In the genomic region with DNA sequence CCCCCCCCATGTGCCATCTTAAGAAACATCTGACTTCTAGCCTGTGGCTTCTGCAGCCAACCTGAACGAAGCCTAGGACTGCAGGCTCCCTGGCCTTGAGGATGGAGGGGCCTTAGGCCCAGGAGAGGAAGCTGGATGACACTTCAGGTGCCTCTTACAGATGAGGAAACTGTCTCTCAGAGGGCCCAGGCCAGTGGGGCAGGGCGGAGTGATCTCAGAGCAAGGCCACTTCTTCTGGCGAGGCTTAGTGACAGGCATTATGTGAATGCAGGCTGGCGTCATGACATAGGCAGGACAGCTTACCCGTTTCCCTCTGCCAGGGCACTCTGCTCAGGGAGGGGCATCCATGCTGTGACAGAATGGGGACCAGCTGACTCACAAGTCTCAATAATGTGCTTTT, we compare ENCODE assay signal across 11 mouse cellular contexts. TPM values are rescaled to one million over a fixed set of nuclear protein-coding genes. Genes with fewer than 3 reads are reported as not detected.
DNase-seq lines count a peak whose midpoint lies in the region.
"Had no signal": no experiment of that assay in that cellular context is flagged by ENCODE, and none has a peak within 500 bp of the region (broad histone marks: within the 10 kb centered on the region; RNA-seq: fewer than 3 reads in every experiment).

No protein-coding gene starts in this region.

- H3K27me3 ChIP-seq in splenic B cell, adult 2 months (ENCODE audit: control insufficient read depth, insufficient read depth, low read length, poor library complexity, severe bottlenecking), result no peaks in the 10 kb centered on the region
- H3K27me3 ChIP-seq: heart, embryonic 13.5 days had no signal

- H3K36me3 ChIP-seq in splenic B cell, adult 2 months (ENCODE audit: control insufficient read depth, insufficient read depth, low read length, poor library complexity, severe bottlenecking), result no peaks in the 10 kb centered on the region

- peak; percentile 94 for DNase-seq in heart, adult 11 months
- DNase-seq in heart, postnatal 10 days, result no peak
- peak; percentile 43 to 54 for DNase-seq in lung, postnatal 4 days
- DNase-seq in lung, postnatal 36 days, result no peak
- peak; percentile 38 for DNase-seq in induced T-regulatory cell, adult 2 months (ENCODE audit: low read depth)
- peak; percentile 33 for DNase-seq in splenic B cell, adult 2 months (ENCODE audit: low read depth, low spot score)
- no peak for DNase-seq in gastrocnemius, postnatal 10 days
- no peak for DNase-seq in adrenal gland, postnatal 25 days
- DNase-seq: kidney, postnatal 4 days; thymus, postnatal 36 days had no signal

- intact Hi-C loops in heart, postnatal 10 days (cut with DNase I), result no loop called here

RNA-seq across cellular contexts. Expression of gene Ergic1, which starts 59.5 kb away (rescaled TPM):
- total RNA-seq in heart, postnatal 10 days (2021), result 10 to 100 TPM; 84.4 to 87.8 TPM
- total RNA-seq in gastrocnemius, postnatal 10 days (2021), result 100 to 1,000 TPM; 115 to 117 TPM
- 138 and 168 TPM in 2 replicates for total RNA-seq in adrenal gland, postnatal 25 days (2021)

Comparison
In these comparisons a context has a peak if more than half of its experiments do, and no peak if none do; other contexts are left out.
1. DNase-seq: peak in heart, adult 11 months (single experiment), lung, postnatal 4 days (2 of 2), induced T-regulatory cell, adult 2 months (single experiment) and splenic B cell, adult 2 months (single experiment); none in heart, postnatal 10 days (0 of 2), lung, postnatal 36 days (single experiment), gastrocnemius, postnatal 10 days (single experiment) and adrenal gland, postnatal 25 days (single experiment).